22 mouse cellular contexts compared by ENCODE assay signal in the genomic region with DNA sequence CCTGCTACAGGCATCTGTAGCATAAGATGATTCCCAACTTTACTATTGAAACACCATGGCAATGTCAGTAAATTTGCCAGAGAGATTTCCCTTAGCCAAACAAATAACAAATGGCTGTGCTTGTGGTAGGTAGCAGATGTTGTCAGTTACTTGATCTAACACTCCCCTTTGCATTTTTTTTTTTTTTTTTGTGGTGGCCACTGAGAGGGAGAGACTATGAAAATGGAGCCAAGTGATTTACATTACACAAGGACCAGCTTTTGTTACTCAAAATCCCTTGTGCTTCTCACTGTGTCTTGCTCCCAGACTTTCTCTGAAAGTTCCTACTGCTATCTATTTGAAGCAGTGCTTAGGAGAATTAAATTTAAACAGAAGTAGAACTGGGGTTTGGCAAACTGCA.
DNase-seq lines count a peak whose midpoint lies in the region; ATAC-seq and TF ChIP-seq lines count a peak whose summit lies in the region.
"Had no signal": no experiment of that assay in that cellular context is flagged by ENCODE, and none has a peak within 500 bp of the region (broad histone marks: within the 10 kb centered on the region; RNA-seq: fewer than 3 reads in every experiment).

No protein-coding gene starts in this region.

- H3K4me2 ChIP-seq in forebrain, embryonic 16.5 days (ENCODE audit: low read length): no peak overlapping the region
- H3K4me2 ChIP-seq in forebrain, embryonic 12.5 days: no peak overlapping the region
- no peak overlapping the region for H3K4me2 ChIP-seq in midbrain, embryonic 15.5 days
- H3K4me2 ChIP-seq in midbrain, postnatal 0 days (ENCODE audit: low read depth, low read length, poor library complexity, severe bottlenecking): no peak overlapping the region
- H3K4me2 ChIP-seq: embryonic facial prominence, embryonic 15.5 days; heart, embryonic 13.5 days; hindbrain, embryonic 12.5 days had no signal

- H3K27ac ChIP-seq in forebrain, embryonic 16.5 days (ENCODE audit: low read length): no peak overlapping the region
- no peak overlapping the region for H3K27ac ChIP-seq in forebrain, embryonic 12.5 days
- H3K27ac ChIP-seq in midbrain, embryonic 15.5 days: 0 out of 2 replicates have a peak overlapping the region, but pooled peaks have one; percentile 11
- no peak overlapping the region for H3K27ac ChIP-seq in midbrain, postnatal 0 days (ENCODE audit: low read depth, low read length)
- H3K27ac ChIP-seq: embryonic facial prominence, embryonic 15.5 days; heart, embryonic 13.5 days; hindbrain, embryonic 12.5 days had no signal

- no peak overlapping the region for H3K9ac ChIP-seq in forebrain, embryonic 16.5 days (replicated peaks; ENCODE audit: low read depth, low read length)
- no peak overlapping the region for H3K9ac ChIP-seq in forebrain, embryonic 12.5 days
- no peak overlapping the region for H3K9ac ChIP-seq in midbrain, embryonic 15.5 days
- H3K9ac ChIP-seq in midbrain, postnatal 0 days (replicated peaks; ENCODE audit: low read length, poor library complexity, severe bottlenecking): no peak overlapping the region
- H3K9ac ChIP-seq: embryonic facial prominence, embryonic 15.5 days; heart, embryonic 13.5 days; hindbrain, embryonic 12.5 days had no signal

- ATAC-seq in forebrain, embryonic 16.5 days: peak; percentile 61
- no peak for ATAC-seq in forebrain, embryonic 12.5 days (ENCODE audit: low FRiP score)
- ATAC-seq in midbrain, embryonic 15.5 days (replicated peaks): no peak
- ATAC-seq in midbrain, postnatal 0 days (ENCODE audit: low FRiP score): no peak
- ATAC-seq: hindbrain, embryonic 16.5 days; inflammation-experienced regulatory T-cells, adult 6 months; intestine, postnatal 0 days had no signal

- H3K9me3 ChIP-seq in forebrain, embryonic 16.5 days (ENCODE audit: control insufficient read depth, low read length): no peaks in the 10 kb centered on the region
- H3K9me3 ChIP-seq in forebrain, embryonic 12.5 days: no peaks in the 10 kb centered on the region
- H3K9me3 ChIP-seq in midbrain, embryonic 15.5 days: no peaks in the 10 kb centered on the region
- no peaks in the 10 kb centered on the region for H3K9me3 ChIP-seq in midbrain, postnatal 0 days (ENCODE audit: low read length)
- H3K9me3 ChIP-seq: embryonic facial prominence, embryonic 15.5 days; heart, embryonic 13.5 days; hindbrain, embryonic 12.5 days had no signal

- H3K4me1 ChIP-seq in forebrain, embryonic 16.5 days (replicated peaks; ENCODE audit: control insufficient read depth, insufficient read depth, low read length): no peaks in the 10 kb centered on the region
- H3K4me1 ChIP-seq in forebrain, embryonic 12.5 days: no peaks in the 10 kb centered on the region
- H3K4me1 ChIP-seq in midbrain, embryonic 15.5 days: no peaks in the 10 kb centered on the region
- no peaks in the 10 kb centered on the region for H3K4me1 ChIP-seq in midbrain, postnatal 0 days (ENCODE audit: insufficient read depth, low read length)
- H3K4me1 ChIP-seq: embryonic facial prominence, embryonic 15.5 days; heart, embryonic 13.5 days; hindbrain, embryonic 12.5 days had no signal

- no peaks in the 10 kb centered on the region for H3K36me3 ChIP-seq in forebrain, embryonic 16.5 days (ENCODE audit: control insufficient read depth, insufficient read depth)
- no peaks in the 10 kb centered on the region for H3K36me3 ChIP-seq in forebrain, embryonic 12.5 days (replicated peaks)
- H3K36me3 ChIP-seq in midbrain, embryonic 15.5 days (replicated peaks): no peaks in the 10 kb centered on the region
- no peaks in the 10 kb centered on the region for H3K36me3 ChIP-seq in midbrain, postnatal 0 days (ENCODE audit: insufficient read depth, low read length)
- H3K36me3 ChIP-seq: embryonic facial prominence, embryonic 15.5 days; heart, embryonic 13.5 days; hindbrain, embryonic 12.5 days had no signal

- intact Hi-C loops in heart, postnatal 25 days (cut with DNase I): no loop called here

- H3K4me3 ChIP-seq in forebrain, embryonic 16.5 days (replicated peaks; ENCODE audit: low read length): no peak overlapping the region
- H3K4me3 ChIP-seq in forebrain, embryonic 12.5 days (replicated peaks): no peak overlapping the region
- no peak overlapping the region for H3K4me3 ChIP-seq in midbrain, embryonic 15.5 days
- H3K4me3 ChIP-seq in midbrain, postnatal 0 days (ENCODE audit: low read depth, low read length): no peak overlapping the region
- H3K4me3 ChIP-seq: embryonic facial prominence, embryonic 15.5 days; erythroblast, embryonic 14.5 days; heart, embryonic 13.5 days; hindbrain, embryonic 12.5 days had no signal

- H3K27me3 ChIP-seq in forebrain, embryonic 16.5 days (replicated peaks; ENCODE audit: control insufficient read depth, insufficient read depth, low read length): no peaks in the 10 kb centered on the region
- H3K27me3 ChIP-seq in forebrain, embryonic 12.5 days: no peaks in the 10 kb centered on the region
- H3K27me3 ChIP-seq in midbrain, embryonic 15.5 days (replicated peaks): no peaks in the 10 kb centered on the region
- no peaks in the 10 kb centered on the region for H3K27me3 ChIP-seq in midbrain, postnatal 0 days (ENCODE audit: insufficient read depth, low read length)
- H3K27me3 ChIP-seq: embryonic facial prominence, embryonic 15.5 days; heart, embryonic 13.5 days; hindbrain, embryonic 12.5 days had no signal

- no peak for DNase-seq in midbrain, postnatal 0 days (ENCODE audit: low spot score)
- peak; percentile 16 for DNase-seq in ZHBTc4 (ENCODE audit: low read depth, low spot score)
- DNase-seq in heart, postnatal 25 days (ENCODE audit: low spot score): no peak
- DNase-seq: adrenal gland, adult 2 months; adrenal gland, postnatal 25 days; cerebellum, adult 11 months; cerebellum, adult 8-10 months; cerebellum, postnatal 14 days; embryo, embryonic 11 days; gastrocnemius, postnatal 36 days; heart, adult 11 months; heart, postnatal 4 days had no signal

- TF ChIP-seq CTCF in midbrain, postnatal 0 days (IDR thresholded peaks at IDR 0.05): no peak
